10 mouse cellular contexts compared by ENCODE assay signal in genomic region chr11:45647888-45648287, GRCm38 (mm10).
A peak's percentile ranks its signal among the peaks of the same experiment; 100 is the strongest.
DNase-seq lines count a peak whose midpoint lies in the region; ATAC-seq and TF ChIP-seq lines count a peak whose summit lies in the region.
"Had no signal": no experiment of that assay in that cellular context is flagged by ENCODE, and none has a peak within 500 bp of the region (broad histone marks: within the 10 kb centered on the region; RNA-seq: fewer than 3 reads in every experiment).

No protein-coding gene starts in this region.

- no peaks in the 10 kb centered on the region for H3K36me3 ChIP-seq in heart, embryonic 11.5 days (ENCODE audit: control insufficient read depth, insufficient read depth, low read length)
- no peaks in the 10 kb centered on the region for H3K36me3 ChIP-seq in liver, embryonic 14.5 days (replicated peaks; ENCODE audit: control insufficient read depth, insufficient read depth, low read depth)
- H3K36me3 ChIP-seq in liver, embryonic 12.5 days = no peaks in the 10 kb centered on the region
- H3K36me3 ChIP-seq: stomach, embryonic 15.5 days had no signal

- H3K4me1 ChIP-seq in heart, embryonic 11.5 days (ENCODE audit: control insufficient read depth, insufficient read depth, low read length) = no peaks in the 10 kb centered on the region
- H3K4me1 ChIP-seq in liver, embryonic 14.5 days (replicated peaks; ENCODE audit: control insufficient read depth in 2 of 2, insufficient read depth in 2 of 2, low read length in 1 of 2) = no peaks in the 10 kb centered on the region
- no peaks in the 10 kb centered on the region for H3K4me1 ChIP-seq in liver, embryonic 12.5 days
- H3K4me1 ChIP-seq: megakaryocyte, embryonic 14.5 days; stomach, embryonic 15.5 days had no signal

- no peak overlapping the region for H3K4me2 ChIP-seq in heart, embryonic 11.5 days
- no peak overlapping the region for H3K4me2 ChIP-seq in liver, embryonic 14.5 days (ENCODE audit: low read depth)
- no peak overlapping the region for H3K4me2 ChIP-seq in liver, embryonic 12.5 days
- H3K4me2 ChIP-seq: stomach, embryonic 15.5 days had no signal

- H3K27ac ChIP-seq in heart, embryonic 11.5 days (ENCODE audit: low read depth, low read length) = no peak overlapping the region
- H3K27ac ChIP-seq in liver, embryonic 14.5 days = no peak overlapping the region
- H3K27ac ChIP-seq in liver, embryonic 12.5 days = no peak overlapping the region
- H3K27ac ChIP-seq: stomach, embryonic 15.5 days had no signal

- H3K27me3 ChIP-seq in heart, embryonic 11.5 days (ENCODE audit: control insufficient read depth, insufficient read depth, low read length) = no peaks in the 10 kb centered on the region
- no peaks in the 10 kb centered on the region for H3K27me3 ChIP-seq in liver, embryonic 14.5 days (ENCODE audit: control insufficient read depth, insufficient read depth, low read length)
- H3K27me3 ChIP-seq in liver, embryonic 12.5 days (replicated peaks) = no peaks in the 10 kb centered on the region
- H3K27me3 ChIP-seq: megakaryocyte, embryonic 14.5 days; stomach, embryonic 15.5 days had no signal

- TF ChIP-seq CTCF in liver, embryonic 14.5 days (IDR thresholded peaks at IDR 0.05; ENCODE audit: low read depth) = peak; percentile 60

- H3K9me3 ChIP-seq in heart, embryonic 11.5 days (replicated peaks; ENCODE audit: control insufficient read depth, low read length) = no peaks in the 10 kb centered on the region
- H3K9me3 ChIP-seq in liver, embryonic 14.5 days (ENCODE audit: control insufficient read depth, low read length) = no peaks in the 10 kb centered on the region
- H3K9me3 ChIP-seq in liver, embryonic 12.5 days (replicated peaks) = no peaks in the 10 kb centered on the region
- H3K9me3 ChIP-seq: stomach, embryonic 15.5 days had no signal

- peak; percentile 56 for DNase-seq in heart, adult 11 months
- no peak for DNase-seq in liver, embryonic 14.5 days (ENCODE audit: low read depth in 3 of 3, low spot score in 3 of 3)
- peak; percentile 23 for DNase-seq in ES-CJ7 (ENCODE audit: low read depth, low spot score)
- DNase-seq in embryo, embryonic 10.5 days (ENCODE audit: low spot score) = peak; percentile 36
- no peak for DNase-seq in urinary bladder, postnatal 36 days (ENCODE audit: low spot score in 2 of 2)

- H3K4me3 ChIP-seq in heart, embryonic 11.5 days (ENCODE audit: low read depth, low read length) = no peak overlapping the region
- no peak overlapping the region for H3K4me3 ChIP-seq in liver, embryonic 14.5 days (ENCODE audit: insufficient read depth in 1 of 2, low read depth in 2 of 2, low read length in 2 of 2)
- H3K4me3 ChIP-seq in liver, embryonic 12.5 days = no peak overlapping the region
- H3K4me3 ChIP-seq: megakaryocyte, embryonic 14.5 days; stomach, embryonic 15.5 days had no signal

- TF ChIP-seq EP300 in liver, embryonic 14.5 days (IDR thresholded peaks at IDR 0.05; ENCODE audit: low read depth) = no peak

- H3K9ac ChIP-seq in heart, embryonic 11.5 days (ENCODE audit: low read depth, low read length) = no peak overlapping the region
- H3K9ac ChIP-seq in liver, embryonic 14.5 days (replicated peaks) = no peak overlapping the region
- no peak overlapping the region for H3K9ac ChIP-seq in liver, embryonic 12.5 days
- H3K9ac ChIP-seq: stomach, embryonic 15.5 days had no signal

- no peak for ATAC-seq in heart, embryonic 11.5 days (replicated peaks; ENCODE audit: insufficient number of reproducible peaks, low FRiP score, low TSS enrichment)
- ATAC-seq in liver, embryonic 14.5 days (ENCODE audit: insufficient read depth) = no peak
- no peak for ATAC-seq in liver, embryonic 12.5 days
- no peak for ATAC-seq in megakaryocyte progenitor cell, adult 5-6 weeks (replicated peaks; ENCODE audit: poor library complexity)

- 64% methylated on average over 3 of the region's 3 CpGs for WGBS in heart, embryonic 11.5 days (ENCODE audit: insufficient replicate concordance)
- 51% methylated on average over 3 of the region's 3 CpGs for WGBS in liver, embryonic 14.5 days (ENCODE audit: insufficient replicate concordance)
- WGBS in liver, embryonic 12.5 days (ENCODE audit: insufficient replicate concordance) = 46% methylated on average over 3 of the region's 3 CpGs

Comparison
In these comparisons a context has a peak if more than half of its experiments do, and no peak if none do; other contexts are left out.
1. DNase-seq: peak in heart, adult 11 months (single experiment), ES-CJ7 (single experiment) and embryo, embryonic 10.5 days (single experiment); none in liver, embryonic 14.5 days (0 of 3) and urinary bladder, postnatal 36 days (0 of 2).